Mouse (Mus musculus) spleen, adult 2 months (tissue): ENCODE results near the gene Cd22. TPM values are rescaled to one million over a fixed set of nuclear protein-coding genes. Genes with fewer than 3 reads are reported as not detected.

Experiments
- DNase-seq, 2 experiments: peaks; one replicate each; pipeline versions ENCODE4 v3.0.0 to v3.0.0-alpha.2; 2012 to 2021; ENCODE audit warnings: low spot score in 2 of 2, low read depth in 1 of 2
- H3K27ac ChIP-seq: fragments of 200-500 bp; 2 replicates; pipeline ENCODE4 v1.5.1; 2012; ENCODE audit warnings: low read length, inconsistent platforms; ENCODE audit not compliant: insufficient read depth
- H3K27me3 ChIP-seq: fragments of 200-500 bp; 2 replicates; pipeline ENCODE4 v1.6.1; 2012; ENCODE audit warnings: mild to moderate bottlenecking, moderate library complexity, low read length, inconsistent platforms; ENCODE audit not compliant: control insufficient read depth, insufficient read depth
- H3K36me3 ChIP-seq: fragments of 200-500 bp; 2 replicates; pipeline ENCODE4 v1.6.1; 2012; ENCODE audit warnings: mild to moderate bottlenecking, low read length, inconsistent platforms; ENCODE audit not compliant: control insufficient read depth, insufficient read depth
- H3K4me1 ChIP-seq: fragments of 200-500 bp; 2 replicates; pipeline ENCODE4 v1.6.1; 2011; ENCODE audit warnings: inconsistent platforms; ENCODE audit not compliant: control insufficient read depth, insufficient read depth, insufficient read length
- H3K4me3 ChIP-seq: fragments of 200-500 bp; 2 replicates; pipeline ENCODE4 v1.5.1; 2011; ENCODE audit warnings: mild to moderate bottlenecking, inconsistent platforms; ENCODE audit not compliant: insufficient read depth, insufficient read length; ENCODE audit errors: extremely low read depth
- CTCF ChIP-seq: fragments of 200-500 bp; IDR thresholded peaks from 2 replicates; pipeline ENCODE4 v1.5.1; 2011; ENCODE audit warnings: mild to moderate bottlenecking, inconsistent platforms; ENCODE audit not compliant: insufficient read depth, insufficient read length, insufficient replicate concordance; ENCODE audit errors: extremely low read depth
- POLR2A ChIP-seq: fragments of 200-500 bp; IDR thresholded peaks from 2 replicates; pipeline ENCODE4 v1.6.1; 2011; ENCODE audit warnings: low read depth, low read length, inconsistent platforms
- WGBS: fragments of 180-500 bp; shearing (Covaris S2); methylation state at CpG from one replicate; pipeline ENCODE4 v1.1.7; 2018; 5-methylcytosine and 5-hydroxymethylcytosine counted together
- polyA plus RNA-seq: library from polyadenylated mRNA; depleted of rRNA; stranded (reverse); fragments of >200 nt; gene quantifications from 2 replicates; pipeline ENCODE4 v1.2.3, GENCODE M21; 2012; rRNA removed

Cd22 gene
- polyA plus RNA-seq, 1 experiment: 316 TPM

DNA sequence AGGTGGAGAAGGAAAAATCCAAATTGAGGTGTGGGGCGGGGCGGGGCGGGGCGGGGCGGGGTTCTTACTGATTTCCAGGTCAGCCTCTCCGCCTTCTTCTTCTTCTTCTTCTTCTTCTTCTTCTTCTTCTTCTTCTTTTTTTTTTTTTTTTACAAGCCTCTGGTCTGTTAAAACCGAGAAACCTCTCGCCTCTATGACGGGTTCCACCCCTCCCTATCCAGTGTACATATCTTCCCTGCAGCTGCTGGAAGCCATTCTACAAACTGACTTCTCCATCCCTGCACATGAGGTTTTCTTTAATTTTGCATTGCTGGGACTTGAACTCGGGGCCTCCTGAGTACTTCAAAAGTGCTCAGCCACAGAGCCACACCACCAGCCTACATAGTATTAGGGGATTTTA is 53.5 kb downstream of the Cd22 start:
- 85% methylated on average over 10 of the region's 10 CpGs for WGBS
- DNase-seq: no peak
- TF ChIP-seq CTCF (no peak), POLR2A (no peak)
- Histone ChIP-seq H3K27ac (no peak overlapping the region), H3K4me1 (peaks cover 3% of the 10 kb centered on the region; the same call in 1 of the 2 replicates), H3K36me3 (no peaks in the 10 kb centered on the region), H3K27me3 (no peaks in the 10 kb centered on the region), H3K4me3 (no peak overlapping the region)

DNA sequence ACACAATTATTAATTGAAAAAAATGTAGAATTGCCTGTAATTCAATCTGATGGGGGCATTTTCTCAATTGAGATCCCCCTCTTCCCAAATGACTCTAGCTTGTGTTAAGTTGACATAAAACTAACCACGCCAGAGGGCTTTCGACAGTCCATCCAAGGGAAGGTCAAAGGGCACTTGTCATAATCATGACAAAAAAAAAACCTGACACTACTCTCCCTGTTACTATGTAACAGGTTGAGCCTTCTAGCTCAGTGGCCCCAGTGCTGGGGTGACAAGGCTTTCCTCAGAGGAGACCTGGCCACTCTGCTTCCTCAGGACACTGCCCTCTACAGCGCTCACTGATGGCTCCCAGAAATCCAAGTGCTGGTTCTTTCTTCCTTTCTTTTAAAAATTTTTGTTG is 55.8 kb downstream of the Cd22 start:
- no peak for DNase-seq
- WGBS: 91% methylated on average over 3 of the region's 3 CpGs

DNA sequence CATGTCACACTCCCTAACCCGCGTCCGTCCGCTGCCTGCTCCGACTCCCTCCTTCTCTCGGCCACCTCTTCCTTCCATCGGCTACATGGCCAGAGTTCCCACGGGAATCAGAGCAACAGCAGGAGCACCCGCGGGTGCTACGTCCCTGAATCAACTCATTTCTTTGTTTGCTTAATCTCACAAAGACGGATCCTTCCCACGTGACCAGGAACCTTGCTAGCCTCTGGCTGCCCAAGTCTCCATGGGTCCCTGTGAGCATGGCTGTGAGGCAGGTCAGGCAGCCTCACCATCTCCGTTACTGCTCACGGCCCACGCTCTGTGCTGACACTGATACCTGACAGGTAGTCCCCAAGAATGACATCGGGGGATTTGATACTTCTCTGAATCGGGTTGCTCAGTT is 56.5 kb downstream of the Cd22 start, which contains the start of gene Ffar2:
TSS of gene Ffar2 (minus strand) at position 101 of the 400 bp plus-strand sequence.
- no peak within 1 kb of the TSS for H3K27ac ChIP-seq
- peaks cover 24% of the 10 kb centered on the region for H3K4me1 ChIP-seq

More for the DNA sequence above, 55.8 kb downstream of the Cd22 start:
- Histone ChIP-seq H3K4me1 (peaks cover 21% of the 10 kb centered on the region), H3K27ac (no peak overlapping the region), H3K4me3 (no peak overlapping the region), H3K36me3 (no peaks in the 10 kb centered on the region), H3K27me3 (no peaks in the 10 kb centered on the region)
- TF ChIP-seq POLR2A (no peak), CTCF (no peak)

DNA sequence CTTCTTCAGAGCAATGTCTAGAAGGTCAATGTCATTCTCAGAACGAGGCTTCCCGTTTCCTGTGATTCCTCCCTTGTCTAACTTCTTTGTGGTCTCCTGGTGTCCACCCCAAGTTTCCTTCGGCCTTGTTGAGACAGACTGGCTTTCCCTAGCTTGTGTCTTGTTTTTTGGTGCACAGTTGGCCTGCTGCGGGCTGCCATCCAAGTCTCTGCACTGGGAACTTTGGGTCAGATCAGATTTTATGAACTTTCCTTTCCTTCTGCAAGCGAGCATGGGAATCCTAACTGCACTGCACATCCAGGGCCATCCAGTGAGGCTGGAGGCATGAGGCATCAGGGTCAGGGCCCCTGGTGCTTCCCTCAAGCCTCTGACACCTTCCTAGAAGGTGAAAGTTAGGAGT is 58.6 kb downstream of the Cd22 start:
- Histone ChIP-seq H3K4me3 (no peak overlapping the region), H3K4me1 (peaks cover 24% of the 10 kb centered on the region), H3K27ac (peak overlapping the region; percentile 54), H3K36me3 (no peaks in the 10 kb centered on the region), H3K27me3 (no peaks in the 10 kb centered on the region)
- TF ChIP-seq CTCF (no peak), POLR2A (no peak)
- no peak for DNase-seq
- 35% methylated on average over 5 of the region's 5 CpGs for WGBS

More for the DNA sequence above, 56.5 kb downstream of the Cd22 start, which contains the start of gene Ffar2:
- WGBS: 94% methylated on average over 18 of the region's 18 CpGs
- H3K4me3 ChIP-seq: no peak within 1 kb of the TSS
- no peaks in the 10 kb centered on the region for H3K27me3 ChIP-seq
- H3K36me3 ChIP-seq: no peaks in the 10 kb centered on the region
- TF ChIP-seq POLR2A (no peak), CTCF (no peak)
- DNase-seq: no peak

DNA sequence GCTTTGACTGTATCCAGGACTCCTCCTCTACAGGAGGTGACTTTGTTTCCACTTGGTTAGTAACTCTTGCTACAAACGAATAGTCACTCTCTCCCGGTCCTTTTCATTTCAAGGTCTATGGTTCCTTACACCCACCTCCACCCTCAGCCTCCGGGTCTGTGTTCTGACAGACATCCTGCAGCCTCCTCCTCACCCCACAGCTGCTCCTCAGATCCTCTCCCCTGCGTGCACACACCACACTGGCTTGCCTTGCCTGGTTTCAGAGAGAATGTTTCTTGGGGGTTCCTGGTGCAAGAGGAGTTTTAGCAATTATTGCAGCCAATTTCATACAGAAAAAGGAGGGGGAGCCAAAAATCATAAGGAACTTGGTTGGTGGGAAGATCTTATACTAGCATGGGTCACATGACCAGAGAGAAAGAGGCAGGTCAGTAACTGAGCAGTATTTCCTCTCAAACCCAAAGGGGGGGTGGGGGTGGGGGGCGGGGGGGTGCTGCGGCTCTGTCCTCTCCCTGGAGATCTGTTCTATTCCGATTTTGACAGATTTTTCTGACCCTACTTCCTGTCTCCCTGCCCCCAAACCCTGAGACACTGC is 59.2 kb downstream of the Cd22 start:
- H3K27ac ChIP-seq: peak overlapping the region; percentile 54
- no peak for DNase-seq
- 1% methylated on average over 7 of the region's 7 CpGs for WGBS
- H3K27me3 ChIP-seq: no peaks in the 10 kb centered on the region
- peaks cover 24% of the 10 kb centered on the region for H3K4me1 ChIP-seq
- TF ChIP-seq CTCF: no peak
- no peak for TF ChIP-seq POLR2A
- H3K36me3 ChIP-seq: no peaks in the 10 kb centered on the region
- peak overlapping the region; percentile 37 for H3K4me3 ChIP-seq

DNA sequence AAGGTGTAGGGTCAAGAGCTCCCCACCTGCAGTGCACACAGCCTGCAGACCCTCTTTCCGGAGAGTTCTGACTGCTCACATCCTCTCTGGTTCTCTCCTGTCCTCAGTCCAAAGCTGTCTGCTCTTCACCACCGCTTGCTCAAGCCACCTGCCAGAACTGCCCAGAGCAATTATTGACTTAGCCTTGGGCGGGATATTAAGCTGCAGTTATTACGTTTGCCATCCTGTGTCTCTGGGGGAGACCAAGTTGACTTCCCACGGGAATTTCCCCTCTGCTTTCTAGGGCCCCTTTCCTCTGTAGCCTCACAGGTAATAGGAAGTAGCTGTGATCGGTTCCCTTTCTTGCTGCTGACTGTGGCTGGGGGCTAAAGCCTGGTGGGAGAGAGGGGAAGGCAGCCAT is 60.0 kb downstream of the Cd22 start:
- Histone ChIP-seq H3K4me1 (peaks cover 24% of the 10 kb centered on the region), H3K27me3 (no peaks in the 10 kb centered on the region), H3K4me3 (peak overlapping the region; percentile 37), H3K36me3 (no peaks in the 10 kb centered on the region), H3K27ac (peak overlapping the region; percentile 40; the same call in 1 of the 2 replicates)
- no peak for DNase-seq
- TF ChIP-seq POLR2A (no peak), CTCF (no peak)
- WGBS: 8% methylated on average over 6 of the region's 6 CpGs

Other genes with a start within 250 kb of the Cd22 start
- gene Etv2, start 244.5 kb downstream of the Cd22 start, polyA plus RNA-seq: not detected in 2 replicates
- 56.5 and 74.5 TPM in 2 replicates for gene Rbm42, start 230.0 kb downstream of the Cd22 start, polyA plus RNA-seq
- gene Haus5, start 215.3 kb downstream of the Cd22 start, polyA plus RNA-seq: 13.3 and 18.5 TPM in 2 replicates
- gene Pmis2, start 208.7 kb downstream of the Cd22 start, polyA plus RNA-seq: not detected in 2 replicates
- gene 2200002J24Rik, start 181.4 kb downstream of the Cd22 start, polyA plus RNA-seq: 0.41 and 0.63 TPM in 2 replicates
- gene Atp4a, start 168.1 kb downstream of the Cd22 start, polyA plus RNA-seq: 0.90 and 1.0 TPM in 2 replicates
- 103 and 107 TPM in 2 replicates for gene Tmem147, start 150.8 kb downstream of the Cd22 start, polyA plus RNA-seq
- 0.12 TPM in 1 of 2 replicates, not detected in the other for gene Gapdhs, start 136.7 kb downstream of the Cd22 start, polyA plus RNA-seq
- 0.47 and 0.97 TPM in 2 replicates for gene Sbsn, start 128.9 kb downstream of the Cd22 start, polyA plus RNA-seq
- gene Dmkn, start 116.6 kb downstream of the Cd22 start, polyA plus RNA-seq: 1.1 and 1.5 TPM in 2 replicates
- not detected in 2 replicates for gene Krtdap, start 92.4 kb downstream of the Cd22 start, polyA plus RNA-seq
- gene Ffar2, start 56.6 kb downstream of the Cd22 start, polyA plus RNA-seq: 19.2 and 38.6 TPM in 2 replicates
- gene Ffar3, start 24.2 kb downstream of the Cd22 start, polyA plus RNA-seq: 0.59 and 0.84 TPM in 2 replicates
- gene Ffar1, start 18.8 kb downstream of the Cd22 start, polyA plus RNA-seq: 17.0 and 20.1 TPM in 2 replicates
- 3.5 TPM in 2 replicates for gene Mag, start 34.5 kb upstream of the Cd22 start, polyA plus RNA-seq
- gene Hamp2, start 44.3 kb upstream of the Cd22 start, polyA plus RNA-seq: 15.6 and 18.2 TPM in 2 replicates
- 0.82 TPM in 1 of 2 replicates, not detected in the other for gene Hamp, start 63.7 kb upstream of the Cd22 start, polyA plus RNA-seq
- 151 and 196 TPM in 2 replicates for gene Usf2, start 76.5 kb upstream of the Cd22 start, polyA plus RNA-seq
- gene Lsr, start 93.1 kb upstream of the Cd22 start, polyA plus RNA-seq: 7.5 and 9.4 TPM in 2 replicates
- gene Fam187b, start 93.4 kb upstream of the Cd22 start, polyA plus RNA-seq: 0.35 and 0.63 TPM in 2 replicates
- gene Fxyd5, start 162.1 kb upstream of the Cd22 start, polyA plus RNA-seq: 168 and 181 TPM in 2 replicates
- gene Fxyd7, start 171.1 kb upstream of the Cd22 start, polyA plus RNA-seq: 1.1 and 1.2 TPM in 2 replicates
- 60.6 and 67.6 TPM in 2 replicates for gene Fxyd1, start 176.9 kb upstream of the Cd22 start, polyA plus RNA-seq
- gene Lgi4, start 179.0 kb upstream of the Cd22 start, polyA plus RNA-seq: 0.92 and 1.0 TPM in 2 replicates
- gene Fxyd3, start 196.4 kb upstream of the Cd22 start, polyA plus RNA-seq: 0.94 and 1.8 TPM in 2 replicates
- 22.1 and 26.8 TPM in 2 replicates for gene Hpn, start 234.9 kb upstream of the Cd22 start, polyA plus RNA-seq
- 41.6 and 48.4 TPM in 2 replicates for gene Scn1b, start 246.7 kb upstream of the Cd22 start, polyA plus RNA-seq